Mouse (Mus musculus) hindbrain, embryonic 12.5 days (tissue): ENCODE measurements around the gene Snap91. TPM values are rescaled to one million over a fixed set of nuclear protein-coding genes. Genes with fewer than 3 reads are reported as not detected.

Experiments
- ATAC-seq: fragments of 200-750 bp; cut with Nextera tagmentation; 2 replicates; pipeline ENCODE4 v1.8.0; 2017; ENCODE audit warnings: moderate TSS enrichment; ENCODE audit not compliant: low FRiP score
- H3K27ac ChIP-seq: fragments of 300-500 bp; sonication (generic); 2 replicates; pipeline ENCODE4 v1.5.1; 2016; ENCODE audit warnings: mild to moderate bottlenecking
- H3K27me3 ChIP-seq: fragments of 300-500 bp; sonication (generic); 2 replicates; pipeline ENCODE4 v1.6.1; 2016; ENCODE audit warnings: mild to moderate bottlenecking
- H3K36me3 ChIP-seq: fragments of 300-500 bp; sonication (generic); 2 replicates; pipeline ENCODE4 v1.6.1; 2016; ENCODE audit warnings: mild to moderate bottlenecking
- H3K4me1 ChIP-seq: fragments of 300-500 bp; sonication (generic); 2 replicates; pipeline ENCODE4 v1.6.1; 2016
- H3K4me2 ChIP-seq: fragments of 300-500 bp; sonication (generic); replicated peaks from 2 replicates; pipeline ENCODE4 v1.6.1; 2016; ENCODE audit warnings: mild to moderate bottlenecking
- H3K4me3 ChIP-seq: fragments of 300-500 bp; sonication (generic); 2 replicates; pipeline ENCODE4 v1.5.1; 2016; ENCODE audit warnings: mild to moderate bottlenecking
- H3K9ac ChIP-seq: fragments of 300-500 bp; sonication (generic); 2 replicates; pipeline ENCODE4 v1.6.1; 2016; ENCODE audit warnings: mild to moderate bottlenecking, moderate library complexity
- H3K9me3 ChIP-seq: fragments of 300-500 bp; sonication (generic); replicated peaks from 2 replicates; pipeline ENCODE4 v1.6.1; 2016; ENCODE audit warnings: mild to moderate bottlenecking
- WGBS: fragments of 180-500 bp; shearing (Covaris S2); methylation state at CpG from one replicate; pipeline ENCODE4 v1.1.7; 2016; 5-methylcytosine and 5-hydroxymethylcytosine counted together
- polyA plus RNA-seq: library from polyadenylated mRNA; unstranded; fragments of >200 nt; fragmentation: Nextera tagmentation; extraction: Ambion mirVana; gene quantifications from 2 replicates; pipeline ENCODE4 v1.2.1, GENCODE M21; 2016

Gene Snap91
- polyA plus RNA-seq, 1 experiment from 2014 or later = 52.9 TPM

DNA sequence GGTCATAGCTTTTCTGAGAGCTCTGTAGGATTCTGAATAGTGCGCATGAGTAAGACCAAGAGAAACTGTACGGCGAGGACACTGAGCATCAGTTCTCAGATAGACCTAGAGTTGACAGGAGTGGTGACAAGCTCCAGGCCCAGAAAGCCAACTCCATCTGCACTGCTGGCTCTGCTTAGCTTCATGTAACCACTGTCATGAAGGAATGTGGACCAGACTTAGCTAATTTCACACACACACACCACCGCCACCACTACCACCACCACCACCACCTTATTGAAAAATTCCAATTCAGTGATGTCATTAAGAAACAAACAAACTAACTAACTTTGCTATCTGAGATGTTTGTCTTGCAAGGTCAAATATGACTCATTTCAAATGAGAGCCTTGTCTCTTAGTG is 143.5 kb downstream of the Snap91 start:
- no peak overlapping the region for H3K4me3 ChIP-seq
- H3K9me3 ChIP-seq = no peaks in the 10 kb centered on the region
- H3K4me2 ChIP-seq = no peak overlapping the region
- ATAC-seq = no peak
- no peak overlapping the region for H3K27ac ChIP-seq
- H3K36me3 ChIP-seq = no peaks in the 10 kb centered on the region
- no peak overlapping the region for H3K9ac ChIP-seq
- WGBS = 93% methylated on average over 4 of the region's 4 CpGs
- no peaks in the 10 kb centered on the region for H3K27me3 ChIP-seq
- H3K4me1 ChIP-seq = no peaks in the 10 kb centered on the region

DNA sequence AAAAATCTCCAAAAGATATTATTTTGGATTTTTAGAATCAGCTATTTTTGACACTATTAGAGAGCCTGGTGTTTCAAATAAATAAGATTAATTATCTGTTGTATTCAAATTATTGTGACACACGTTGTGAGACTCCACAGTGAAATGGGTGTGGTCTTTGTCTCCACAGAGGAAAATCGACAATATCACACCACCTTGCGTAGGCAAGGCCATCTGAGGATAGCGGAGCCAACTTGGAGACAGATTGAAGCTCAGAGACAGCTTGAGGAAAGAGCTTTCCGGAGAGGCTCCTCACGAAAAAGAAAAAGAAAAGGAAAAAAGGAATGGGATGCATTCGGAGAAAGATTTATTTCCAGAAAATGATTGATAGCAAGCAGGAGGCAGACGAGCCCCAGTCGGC is 145.7 kb downstream of the Snap91 start:
- no peaks in the 10 kb centered on the region for H3K4me1 ChIP-seq
- H3K9me3 ChIP-seq = no peaks in the 10 kb centered on the region
- H3K9ac ChIP-seq = no peak overlapping the region
- no peak overlapping the region for H3K27ac ChIP-seq
- no peak overlapping the region for H3K4me2 ChIP-seq
- ATAC-seq = no peak
- 73% methylated on average over 9 of the region's 9 CpGs for WGBS
- H3K36me3 ChIP-seq = no peaks in the 10 kb centered on the region
- no peaks in the 10 kb centered on the region for H3K27me3 ChIP-seq
- no peak overlapping the region for H3K4me3 ChIP-seq

DNA sequence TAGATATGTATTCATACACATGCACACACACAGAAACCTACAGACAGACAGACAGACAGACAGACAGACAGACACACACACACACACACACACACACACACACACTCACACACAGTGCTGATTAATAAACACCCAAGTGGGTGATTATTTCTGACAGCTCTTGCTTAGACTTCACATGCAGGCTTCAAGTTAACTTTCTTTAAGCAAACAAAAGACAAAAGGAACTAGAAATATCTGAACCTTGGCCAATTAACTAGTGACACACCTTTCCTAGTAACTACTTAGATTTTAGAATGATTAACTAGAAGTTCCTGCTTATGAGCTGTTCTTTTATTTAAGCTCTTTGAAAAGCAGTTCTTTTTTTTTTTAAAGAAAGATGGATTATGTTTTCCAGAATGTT is 146.1 kb downstream of the Snap91 start:
- Histone ChIP-seq H3K4me1 (no peaks in the 10 kb centered on the region), H3K9me3 (no peaks in the 10 kb centered on the region), H3K27me3 (no peaks in the 10 kb centered on the region), H3K36me3 (no peaks in the 10 kb centered on the region), H3K9ac (no peak overlapping the region), H3K4me2 (no peak overlapping the region), H3K4me3 (no peak overlapping the region), H3K27ac (no peak overlapping the region)
- no peak for ATAC-seq

DNA sequence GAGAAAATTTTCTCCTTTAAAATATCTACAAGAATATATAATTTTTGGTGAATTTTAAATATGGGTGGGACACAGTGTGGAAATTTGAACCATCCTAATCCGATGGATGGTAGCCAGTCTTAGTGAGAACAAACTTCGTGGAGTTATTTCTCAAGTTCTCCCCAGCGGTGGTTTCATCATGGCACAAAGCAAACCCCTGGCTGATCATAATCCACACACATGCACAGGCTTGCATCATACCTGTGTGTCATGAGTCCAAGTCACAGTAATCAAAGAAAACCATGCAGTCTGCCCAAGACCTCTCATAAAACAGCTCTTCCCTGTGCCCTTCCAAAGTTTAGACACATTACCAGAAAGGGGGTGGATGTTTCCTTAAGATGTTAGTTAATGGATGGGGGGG is 150.6 kb downstream of the Snap91 start:
- H3K4me1 ChIP-seq = peaks cover 4% of the 10 kb centered on the region; the same call in 1 of the 2 replicates
- H3K9ac ChIP-seq = no peak overlapping the region
- WGBS = 93% methylated on average over 3 of the region's 3 CpGs
- H3K4me3 ChIP-seq = no peak overlapping the region
- no peaks in the 10 kb centered on the region for H3K9me3 ChIP-seq
- ATAC-seq = no peak
- no peaks in the 10 kb centered on the region for H3K36me3 ChIP-seq
- H3K27ac ChIP-seq = no peak overlapping the region
- no peak overlapping the region for H3K4me2 ChIP-seq
- H3K27me3 ChIP-seq = no peaks in the 10 kb centered on the region

DNA sequence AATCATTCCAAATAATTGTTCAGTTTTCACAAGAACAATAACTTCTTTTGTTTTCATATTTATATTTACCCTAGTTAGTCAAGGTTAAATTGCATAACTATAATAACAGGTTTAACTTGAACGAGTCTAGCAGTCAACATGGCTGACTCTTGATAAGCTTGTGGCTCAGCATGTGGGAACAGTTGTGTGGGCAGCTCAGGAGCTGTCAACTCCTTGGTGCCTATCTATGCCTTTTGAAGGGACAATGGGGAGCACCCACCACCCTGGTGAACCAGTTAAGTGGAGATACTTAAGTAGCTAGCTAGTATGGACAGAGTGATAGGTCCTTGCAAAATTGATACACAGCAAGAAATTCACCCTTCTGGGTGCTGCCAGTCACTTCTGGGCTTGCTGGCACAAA is 151.4 kb downstream of the Snap91 start:
- Histone ChIP-seq H3K4me3 (no peak overlapping the region), H3K36me3 (no peaks in the 10 kb centered on the region), H3K4me2 (no peak overlapping the region), H3K9me3 (no peaks in the 10 kb centered on the region), H3K4me1 (peaks cover 4% of the 10 kb centered on the region; the same call in 1 of the 2 replicates), H3K27ac (no peak overlapping the region), H3K27me3 (no peaks in the 10 kb centered on the region), H3K9ac (no peak overlapping the region)
- 80% methylated on average over 1 of the region's 1 CpGs for WGBS
- ATAC-seq = no peak

DNA sequence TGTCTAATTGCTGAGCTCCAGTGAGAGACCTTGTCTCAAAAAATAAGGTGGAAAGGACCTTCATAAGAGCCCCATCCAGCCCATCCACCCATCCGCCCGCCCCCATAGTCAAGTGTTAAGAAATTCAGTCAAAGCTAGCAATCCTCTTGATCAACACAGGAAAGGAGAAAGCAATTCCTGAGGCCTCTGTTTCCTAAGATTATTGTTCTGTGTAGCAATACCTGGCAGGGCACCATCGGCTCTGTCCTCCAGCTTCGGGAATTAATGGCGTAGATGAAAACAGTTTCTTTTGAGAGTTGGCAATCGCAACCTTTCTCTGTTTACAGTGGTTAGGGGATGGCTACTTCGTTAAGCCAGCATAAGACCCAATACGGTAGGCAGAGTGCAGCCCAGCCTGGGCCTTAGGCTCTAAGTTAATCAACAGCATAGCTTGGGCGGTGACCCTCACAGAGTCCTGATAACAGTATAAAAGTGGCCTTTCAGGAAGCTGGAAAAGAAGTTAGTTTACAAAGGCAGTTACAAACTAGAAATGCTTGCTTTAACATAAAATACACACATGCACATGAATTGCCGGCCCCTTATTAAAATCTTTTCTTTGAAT is 152.1 kb downstream of the Snap91 start:
- Histone ChIP-seq H3K4me1 (peaks cover 4% of the 10 kb centered on the region; the same call in 1 of the 2 replicates), H3K9me3 (no peaks in the 10 kb centered on the region), H3K36me3 (no peaks in the 10 kb centered on the region), H3K27me3 (no peaks in the 10 kb centered on the region), H3K4me3 (no peak overlapping the region), H3K9ac (no peak overlapping the region), H3K4me2 (no peak overlapping the region), H3K27ac (no peak overlapping the region)
- ATAC-seq = no peak
- 88% methylated on average over 10 of the region's 10 CpGs for WGBS

DNA sequence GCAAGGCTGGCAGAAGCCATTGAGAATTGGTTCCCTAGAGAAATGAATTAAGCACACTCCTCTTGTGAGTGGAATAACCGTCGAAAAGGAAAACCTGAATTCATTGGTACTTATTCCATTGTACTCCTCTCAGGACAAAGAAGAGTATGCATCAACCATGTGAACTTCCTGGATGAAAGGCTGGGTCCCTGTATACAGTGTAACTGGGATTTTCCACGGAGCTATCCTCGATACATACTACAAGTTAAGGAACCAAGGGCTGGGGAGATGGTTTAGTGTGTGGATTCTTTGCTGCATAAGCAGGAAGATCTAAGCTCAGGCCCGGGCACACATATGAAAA is 154.1 kb downstream of the Snap91 start:
- H3K4me1 ChIP-seq = peaks cover 4% of the 10 kb centered on the region; the same call in 1 of the 2 replicates
- no peak overlapping the region for H3K4me3 ChIP-seq
- no peak overlapping the region for H3K9ac ChIP-seq
- WGBS = 80% methylated on average over 5 of the region's 5 CpGs
- no peaks in the 10 kb centered on the region for H3K36me3 ChIP-seq
- H3K27me3 ChIP-seq = no peaks in the 10 kb centered on the region
- H3K27ac ChIP-seq = no peak overlapping the region
- no peak overlapping the region for H3K4me2 ChIP-seq
- ATAC-seq = no peak
- no peaks in the 10 kb centered on the region for H3K9me3 ChIP-seq

DNA sequence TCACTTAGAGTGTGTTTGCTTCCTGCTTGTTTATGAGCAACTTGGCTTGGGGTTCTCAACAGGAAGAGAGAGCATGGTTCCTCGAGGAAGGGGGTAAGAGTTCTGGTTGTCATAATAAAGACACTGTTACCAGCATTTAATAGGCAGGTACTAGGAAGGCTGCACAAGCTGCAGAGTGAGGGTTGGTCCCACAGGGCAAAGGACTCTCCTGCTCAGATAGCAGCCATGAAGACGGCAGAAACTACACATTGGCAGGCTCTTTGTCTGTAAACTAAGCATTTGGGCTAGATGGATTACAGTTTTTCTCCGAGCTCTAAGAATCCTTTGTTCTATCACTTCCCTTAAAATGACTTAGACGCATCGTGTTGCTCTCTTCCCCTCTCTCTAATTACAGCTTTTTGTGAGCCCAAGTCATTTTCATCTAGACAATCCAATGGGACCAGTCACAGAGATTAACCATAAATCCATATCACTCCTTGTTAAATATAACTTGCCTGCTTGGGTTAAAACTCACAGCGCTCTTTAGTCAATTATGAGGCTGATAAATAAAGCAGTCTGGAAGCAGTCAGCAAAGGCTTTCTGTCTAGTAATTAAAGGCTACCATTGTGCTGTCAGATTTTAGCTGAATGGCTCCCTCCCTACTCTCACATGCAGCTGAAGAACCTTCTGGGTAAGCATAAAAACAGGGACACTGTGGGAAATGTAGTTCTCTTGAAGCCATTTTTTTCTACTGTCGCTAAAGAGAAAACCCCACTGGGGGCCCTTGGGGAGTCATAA is 154.7 kb downstream of the Snap91 start:
- Histone ChIP-seq H3K27me3 (no peaks in the 10 kb centered on the region), H3K9me3 (no peaks in the 10 kb centered on the region), H3K4me1 (peaks cover 4% of the 10 kb centered on the region; the same call in 1 of the 2 replicates), H3K4me2 (no peak overlapping the region), H3K36me3 (no peaks in the 10 kb centered on the region), H3K9ac (no peak overlapping the region), H3K4me3 (no peak overlapping the region), H3K27ac (no peak overlapping the region)
- ATAC-seq = 0 out of 2 replicates have a peak, but pooled peaks have one; percentile 56
- WGBS = 57% methylated on average over 7 of the region's 7 CpGs

DNA sequence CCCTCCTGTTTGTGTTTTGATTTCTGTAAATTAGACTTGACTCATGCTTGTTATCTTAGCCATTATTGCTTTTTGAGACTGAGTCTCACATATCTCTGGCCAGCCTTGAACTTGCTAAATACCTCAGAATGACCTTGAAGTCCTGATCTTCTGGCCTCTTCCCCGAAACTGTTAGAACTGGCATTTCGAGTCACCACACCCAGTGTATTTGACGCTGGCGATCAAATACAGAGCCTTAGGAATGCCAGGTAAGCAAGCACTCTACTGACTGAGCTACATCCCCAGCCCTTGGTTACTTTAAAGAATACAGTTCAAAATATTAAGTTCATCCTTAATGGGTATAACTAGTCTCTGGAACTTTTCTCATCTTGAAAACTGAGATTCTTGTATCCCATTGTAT is 155.4 kb downstream of the Snap91 start:
- Histone ChIP-seq H3K4me3 (no peak overlapping the region), H3K4me2 (no peak overlapping the region), H3K27ac (no peak overlapping the region), H3K9me3 (no peaks in the 10 kb centered on the region), H3K4me1 (peaks cover 4% of the 10 kb centered on the region; the same call in 1 of the 2 replicates), H3K27me3 (no peaks in the 10 kb centered on the region), H3K9ac (no peak overlapping the region), H3K36me3 (no peaks in the 10 kb centered on the region)
- ATAC-seq = no peak
- 93% methylated on average over 4 of the region's 4 CpGs for WGBS

DNA sequence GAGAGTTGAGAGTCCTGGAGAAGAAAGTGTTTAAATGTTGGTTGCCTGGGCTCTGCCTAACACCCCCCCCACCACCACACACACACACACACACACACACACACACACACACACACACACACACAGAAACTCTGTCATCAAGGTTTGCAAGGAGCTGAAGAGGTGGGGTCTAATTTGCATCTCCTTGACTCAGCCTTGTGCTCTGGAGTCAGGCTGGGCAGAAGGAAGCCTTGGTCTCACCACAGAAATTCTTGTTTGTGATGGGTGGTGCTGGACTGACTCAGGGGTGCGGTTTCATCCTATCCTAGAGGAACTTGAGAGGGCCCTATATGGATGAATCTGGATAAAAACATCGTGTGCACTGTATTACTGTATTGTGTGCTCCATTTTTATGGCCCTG is 159.7 kb downstream of the Snap91 start:
- Histone ChIP-seq H3K4me2 (no peak overlapping the region), H3K4me1 (peaks cover 4% of the 10 kb centered on the region; the same call in 1 of the 2 replicates), H3K27me3 (no peaks in the 10 kb centered on the region), H3K9ac (no peak overlapping the region), H3K36me3 (no peaks in the 10 kb centered on the region), H3K4me3 (no peak overlapping the region), H3K27ac (no peak overlapping the region), H3K9me3 (no peaks in the 10 kb centered on the region)
- ATAC-seq = no peak
- 94% methylated on average over 2 of the region's 2 CpGs for WGBS

DNA sequence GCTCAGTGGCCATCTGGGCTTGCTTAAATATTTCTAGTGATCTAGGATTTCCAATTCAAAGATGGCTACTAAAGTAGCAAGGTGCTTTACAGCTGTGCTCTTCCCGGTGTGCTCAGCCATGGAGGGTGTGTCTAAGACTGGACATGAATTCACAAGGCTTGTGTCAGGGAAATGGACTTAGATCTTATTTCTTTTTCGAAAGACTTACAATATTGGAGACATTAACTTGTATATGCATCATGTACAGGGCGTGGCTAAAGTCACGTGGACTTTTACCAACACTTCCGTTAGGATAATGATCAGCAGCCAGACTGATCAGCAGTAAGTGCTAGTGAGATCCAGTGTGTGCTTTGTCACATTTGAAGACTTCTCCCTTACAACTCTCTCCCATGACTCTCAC is 160.2 kb downstream of the Snap91 start:
- Histone ChIP-seq H3K9me3 (no peaks in the 10 kb centered on the region), H3K4me2 (no peak overlapping the region), H3K4me3 (no peak overlapping the region), H3K27me3 (no peaks in the 10 kb centered on the region), H3K4me1 (no peaks in the 10 kb centered on the region), H3K9ac (no peak overlapping the region), H3K27ac (no peak overlapping the region), H3K36me3 (no peaks in the 10 kb centered on the region)
- ATAC-seq = no peak
- 95% methylated on average over 5 of the region's 5 CpGs for whole genome bisulfite sequencing

DNA sequence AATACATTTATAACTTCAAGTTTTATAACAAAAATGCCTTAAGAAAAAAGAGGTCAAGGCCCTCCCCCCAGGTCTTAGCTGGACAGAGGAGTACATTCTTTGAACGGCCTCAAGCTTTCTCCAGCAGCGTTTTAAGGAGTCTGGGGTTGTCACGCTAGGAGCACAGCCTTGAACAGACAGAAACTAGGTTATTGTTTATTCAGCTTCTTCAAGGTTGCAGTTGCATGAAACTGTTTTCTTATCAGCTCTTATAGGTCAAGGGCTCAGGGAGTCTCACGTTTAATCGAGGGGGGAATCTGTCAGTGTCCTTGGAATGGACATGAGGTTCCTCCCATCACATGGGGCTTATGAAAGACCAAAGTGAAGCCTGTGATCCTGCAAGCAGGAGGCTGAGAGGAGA is 163.3 kb downstream of the Snap91 start:
- ATAC-seq = no peak
- WGBS = 78% methylated on average over 5 of the region's 5 CpGs
- H3K27ac ChIP-seq = no peak overlapping the region
- no peaks in the 10 kb centered on the region for H3K36me3 ChIP-seq
- H3K4me2 ChIP-seq = no peak overlapping the region
- H3K9ac ChIP-seq = no peak overlapping the region
- no peak overlapping the region for H3K4me3 ChIP-seq
- H3K4me1 ChIP-seq = no peaks in the 10 kb centered on the region
- H3K9me3 ChIP-seq = no peaks in the 10 kb centered on the region
- no peaks in the 10 kb centered on the region for H3K27me3 ChIP-seq

DNA sequence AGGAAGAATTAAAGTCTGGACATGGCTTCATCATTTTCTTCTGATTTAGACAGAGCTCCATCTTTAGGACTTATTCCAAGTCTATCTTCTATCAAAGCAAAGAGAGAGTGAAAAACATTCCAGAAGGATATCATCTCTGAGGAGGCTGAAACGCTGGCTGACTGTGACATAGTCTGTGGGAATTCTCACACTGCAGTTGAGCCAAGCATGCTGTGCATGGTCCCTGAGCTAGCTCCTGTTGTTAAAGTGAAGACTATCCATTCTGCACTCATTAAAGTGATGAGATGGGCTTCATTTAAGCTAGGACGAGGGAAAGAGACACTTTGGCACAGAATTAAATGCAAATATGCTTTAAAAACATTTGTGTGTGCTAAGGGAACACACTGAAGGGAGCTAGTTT is 163.9 kb downstream of the Snap91 start:
- no peaks in the 10 kb centered on the region for H3K36me3 ChIP-seq
- no peaks in the 10 kb centered on the region for H3K9me3 ChIP-seq
- H3K27me3 ChIP-seq = no peaks in the 10 kb centered on the region
- ATAC-seq = no peak
- WGBS = 62% methylated on average over 2 of the region's 2 CpGs
- H3K4me3 ChIP-seq = no peak overlapping the region
- no peak overlapping the region for H3K27ac ChIP-seq
- H3K9ac ChIP-seq = no peak overlapping the region
- no peak overlapping the region for H3K4me2 ChIP-seq
- H3K4me1 ChIP-seq = no peaks in the 10 kb centered on the region
